Mouse (Mus musculus) layer of hippocampus, postnatal 25 days (tissue): ENCODE results near the gene AC153137.1. TPM values are rescaled to one million over a fixed set of nuclear protein-coding genes. Genes with fewer than 3 reads are reported as not detected.
"Not testable (repeated sequence)": the region's sequence is repeated elsewhere in the genome, so short reads cannot be mapped to it uniquely, and the experiment has no call there.

Experiments used
- DNase-seq, 2 experiments: peaks; one replicate each; pipeline ENCODE4 v3.0.0; 2022; ENCODE audit warnings: mixed read lengths in 2 of 2, low spot score in 1 of 2; ENCODE audit errors: extremely low spot score in 1 of 2
- total RNA-seq, 2 experiments: library from RNA; stranded (reverse); gene quantifications; 2 replicates each; pipeline ENCODE4 v1.2.3; 2021

AC153137.1 gene
- total RNA-seq = not detected

DNA sequence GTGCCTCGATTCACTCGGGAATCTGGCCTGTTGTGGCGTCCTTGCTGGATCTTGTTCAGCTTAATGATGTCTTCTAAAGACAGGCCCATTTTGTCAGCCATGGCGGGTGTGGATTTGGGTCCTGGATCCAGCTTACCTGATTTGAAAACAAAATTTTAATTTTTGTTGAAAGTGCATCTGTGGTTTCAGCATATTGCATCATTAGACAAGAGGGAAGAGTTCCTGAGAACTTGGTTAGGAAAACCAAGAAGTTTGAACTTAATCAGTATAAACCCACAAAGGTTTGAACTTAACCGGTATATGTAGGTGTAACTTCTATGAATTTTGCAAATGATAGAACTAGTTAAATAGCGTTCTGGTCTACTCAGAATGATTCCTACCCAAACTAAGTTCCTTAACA, at the start of gene AC153137.1:
Gene AC153137.1 (minus strand): TSS at position 101 of the 400 bp plus-strand sequence.
- not testable (repeated sequence) for DNase-seq

GRCm38 (mm10) chr1:31023173-31023572, 45.4 kb upstream of the AC153137.1 start:
- DNase-seq = no peak

DNA sequence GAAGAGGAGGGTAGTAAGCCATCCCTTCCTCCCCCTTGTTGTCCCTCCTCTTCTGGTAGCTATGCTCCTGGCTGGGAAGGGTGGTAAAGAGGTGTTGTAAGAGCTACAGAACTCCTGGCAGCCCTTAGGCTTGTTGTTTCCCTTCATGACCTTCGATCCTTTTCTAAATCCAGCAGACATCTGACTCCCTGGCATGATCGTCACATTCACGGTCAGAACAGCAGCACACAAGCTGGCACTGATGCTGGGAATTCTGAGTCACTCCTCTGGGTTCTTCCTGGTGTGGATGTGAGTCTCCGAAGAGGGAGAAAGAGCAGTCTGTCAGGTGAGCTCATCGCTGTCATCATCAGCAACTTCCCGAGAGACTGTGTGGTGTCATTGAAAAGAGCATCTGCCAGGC, 41.5 kb upstream of the AC153137.1 start:
- no peak for DNase-seq

DNA sequence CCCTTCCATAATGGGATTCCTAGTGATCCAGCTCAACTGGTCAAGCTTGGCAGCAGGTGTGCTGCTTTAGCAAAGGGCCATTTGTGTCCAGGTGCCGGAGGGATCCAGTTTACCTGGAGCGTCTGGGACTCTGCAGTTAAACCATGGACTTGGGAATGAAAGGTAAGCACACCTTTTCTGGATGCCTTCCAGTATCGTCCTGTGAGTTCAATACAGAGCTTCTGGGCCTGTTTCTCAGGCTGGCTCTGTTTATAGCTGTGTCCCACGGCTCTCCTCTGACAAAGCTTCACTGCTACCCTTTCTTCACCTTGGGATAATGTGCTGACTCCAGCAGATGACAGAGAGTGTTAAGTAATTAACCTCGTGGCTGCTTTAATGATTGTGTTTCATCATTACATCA, 39.6 kb upstream of the AC153137.1 start:
- no peak for DNase-seq

DNA sequence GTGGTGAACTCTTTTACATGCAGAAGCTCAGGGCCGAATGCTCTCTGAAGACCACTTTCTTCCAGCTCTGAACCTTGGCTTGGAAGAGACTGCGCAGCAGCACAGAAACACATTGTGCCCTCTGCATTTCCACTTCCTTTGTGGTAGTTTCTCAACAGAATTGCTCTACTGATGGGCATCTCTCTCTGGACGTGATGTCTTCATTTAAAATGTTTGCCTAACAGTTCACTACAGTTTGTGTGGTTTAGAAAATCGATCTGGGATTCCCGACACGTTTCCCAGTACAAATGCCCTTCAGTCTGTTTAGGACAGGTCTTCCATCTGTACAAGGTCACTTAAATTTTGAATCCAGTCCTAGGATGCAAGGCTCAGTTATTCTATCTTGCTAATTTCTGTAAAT, 38.3 kb upstream of the AC153137.1 start:
- no peak for DNase-seq

GRCm38 (mm10) chr1:31015261-31015660, 37.5 kb upstream of the AC153137.1 start:
- DNase-seq = no peak

GRCm38 (mm10) chr1:30977239-30977638, 529 bp downstream of the AC153137.1 start:
- not testable (repeated sequence) for DNase-seq

DNA sequence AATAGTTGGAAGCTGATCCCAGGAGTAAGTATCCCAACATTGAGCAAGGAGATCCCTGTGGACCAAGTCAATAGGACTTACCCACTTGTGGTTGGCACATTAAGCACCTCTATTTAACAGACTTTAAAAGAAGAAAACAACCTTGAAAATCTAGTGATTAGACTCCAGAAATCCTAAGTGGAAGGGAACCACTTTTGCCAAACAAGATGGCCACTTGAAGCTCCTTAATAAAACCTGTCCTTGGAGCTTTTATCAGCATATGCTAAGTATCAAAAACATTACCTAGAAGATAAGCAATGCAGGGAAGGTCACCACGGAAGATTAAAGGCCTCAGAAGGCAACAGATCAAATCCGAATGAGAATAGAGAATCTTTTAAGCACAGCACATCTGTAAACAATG, 26.0 kb downstream of the AC153137.1 start:
- no peak for DNase-seq

GRCm38 (mm10) chr1:30950456-30950835, 27.3 kb downstream of the AC153137.1 start:
- DNase-seq = no peak

DNA sequence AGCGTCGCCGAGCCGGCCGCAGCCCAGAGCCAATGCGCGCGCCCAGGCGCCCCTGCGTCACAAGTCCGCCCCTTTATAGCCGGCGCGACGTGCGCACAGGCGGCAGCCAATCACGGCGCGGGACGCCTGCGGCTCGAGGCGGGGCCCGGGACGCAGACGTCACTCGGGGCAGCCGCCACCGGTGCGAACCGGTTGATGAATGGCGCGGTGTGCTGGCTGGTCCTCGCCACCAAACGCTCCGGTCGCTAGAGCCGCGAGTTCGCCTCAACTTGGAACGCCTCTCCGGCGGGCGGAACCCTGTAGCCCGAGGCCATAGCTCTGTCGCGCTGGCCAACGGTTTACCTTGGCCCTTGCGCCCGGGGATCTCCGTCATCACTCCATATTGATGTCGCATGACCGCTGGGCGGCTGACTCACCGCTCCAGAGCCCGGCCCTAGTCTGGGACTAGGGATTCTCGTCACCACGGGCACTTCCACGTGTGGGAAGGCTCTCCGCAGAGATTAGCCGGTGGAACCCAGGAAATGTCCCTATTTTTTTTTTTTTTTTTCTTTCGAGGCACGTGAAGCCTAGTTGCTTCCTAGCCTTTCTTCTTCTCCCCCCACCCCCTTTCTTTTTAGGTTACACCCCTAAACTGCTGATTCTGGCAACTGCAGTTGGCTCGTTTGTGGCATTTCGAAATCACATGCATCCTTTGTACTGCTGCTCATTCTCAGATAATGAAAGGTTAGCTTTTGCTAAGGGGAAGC, 27.9 kb downstream of the AC153137.1 start:
- DNase-seq = peak; percentile 89 to 97

GRCm38 (mm10) chr1:30948950-30949639, 28.7 kb downstream of the AC153137.1 start:
- DNase-seq = peak; percentile 33 to 51

GRCm38 (mm10) chr1:30948361-30948949, 29.3 kb downstream of the AC153137.1 start:
- no peak for DNase-seq

- no peak for DNase-seq
These were observed 32.6 kb downstream of the AC153137.1 start for GRCm38 (mm10) chr1:30945136-30945535.

GRCm38 (mm10) chr1:30940571-30940970, 37.2 kb downstream of the AC153137.1 start:
- no peak for DNase-seq

GRCm38 (mm10) chr1:30938392-30938791, 39.4 kb downstream of the AC153137.1 start:
- no peak for DNase-seq

- DNase-seq = no peak
These were observed 40.3 kb downstream of the AC153137.1 start for GRCm38 (mm10) chr1:30937396-30937965.

GRCm38 (mm10) chr1:30936488-30936887, 41.3 kb downstream of the AC153137.1 start:
- no peak for DNase-seq

- DNase-seq = peak in 1 of 2 experiments; percentile 13
These were observed 46.9 kb downstream of the AC153137.1 start for GRCm38 (mm10) chr1:30930823-30931222.

DNA sequence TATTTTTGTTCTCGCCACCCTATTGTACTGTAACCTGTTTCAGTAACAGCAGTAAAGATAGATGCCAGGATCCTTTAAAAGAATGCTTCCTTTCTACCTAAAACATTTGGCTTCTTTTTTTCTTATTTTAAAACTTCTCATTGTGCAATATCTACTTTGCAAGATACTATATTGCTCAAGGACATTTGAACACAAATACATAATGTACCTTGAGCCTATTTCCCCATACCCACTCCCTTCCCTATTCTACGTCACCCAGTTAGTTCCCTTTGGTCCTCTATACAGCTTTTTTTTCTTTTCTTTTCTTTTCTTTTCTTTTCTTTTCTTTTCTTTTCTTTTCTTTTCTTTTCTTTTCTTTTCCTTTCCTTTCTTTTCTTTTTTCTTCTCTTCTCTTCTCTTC, 47.6 kb downstream of the AC153137.1 start:
- DNase-seq = no peak
